Mouse (Mus musculus): ENCODE results near the gene Stk11.

DNA sequence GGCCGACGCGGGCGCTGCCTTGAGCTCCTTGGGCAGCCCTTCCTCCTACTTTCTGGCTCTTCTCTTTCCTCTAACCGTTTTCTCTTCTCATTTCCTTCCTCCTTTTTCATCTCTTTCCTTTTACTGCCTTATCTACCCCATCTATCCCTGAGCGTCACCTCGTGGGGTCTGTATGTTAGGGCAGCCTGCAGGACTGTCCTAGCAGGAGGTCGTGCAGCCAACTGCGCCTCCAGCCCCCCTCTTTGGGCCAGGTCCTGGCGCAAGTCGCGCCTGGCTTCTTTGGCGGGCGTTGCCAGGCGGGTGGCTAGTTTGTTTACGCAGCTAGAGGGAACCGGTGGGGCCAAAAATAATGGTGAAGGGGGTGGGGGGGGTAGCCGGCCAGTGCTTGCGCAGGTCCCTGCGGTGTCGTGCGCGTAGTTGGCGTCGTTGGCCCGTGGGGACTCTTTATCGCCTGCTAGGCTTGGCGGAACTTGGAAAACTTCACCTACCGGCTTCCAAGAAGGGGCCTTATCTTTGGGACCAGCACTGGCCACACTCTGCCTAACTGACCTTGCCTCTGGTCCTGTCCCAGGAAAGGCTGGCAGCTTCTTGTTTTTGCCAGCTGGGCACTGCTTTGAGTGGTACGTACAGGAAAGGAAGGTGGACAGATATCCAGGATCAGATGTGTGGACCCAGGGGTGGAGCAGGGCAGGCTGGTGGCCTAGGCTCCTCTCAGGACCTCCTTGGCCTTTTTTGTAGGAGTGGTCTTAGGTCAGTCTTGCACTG, 1.5 kb downstream of the Stk11 start:
- no peak for TF ChIP-seq POLR2A (IDR thresholded peaks at IDR 0.05; ENCODE audit: borderline replicate concordance, insufficient read depth, low read length)
- TF ChIP-seq CTCF (IDR thresholded peaks at IDR 0.05; ENCODE audit: borderline replicate concordance, insufficient read depth, low read depth, low read length) = no peak

All from cerebellum, adult 2 months (tissue).